Mouse (Mus musculus) stomach, postnatal 0 days (tissue): ENCODE data around the gene Ndufa6. TPM values are rescaled to one million over a fixed set of nuclear protein-coding genes. Genes with fewer than 3 reads are reported as not detected.

ENCODE experiments used
- ATAC-seq: fragments of 200-750 bp; cut with Nextera tagmentation; 2 replicates; pipeline ENCODE4 v1.8.0; 2017; ENCODE audit not compliant: low FRiP score, low TSS enrichment
- DNase-seq: peaks from one replicate; pipeline ENCODE4 v3.0.0-alpha.2; 2016; ENCODE audit warnings: low spot score
- H3K27ac ChIP-seq: fragments of 300-500 bp; sonication (generic); replicated peaks from 2 replicates; pipeline ENCODE4 v1.5.1; 2014; ENCODE audit warnings: mild to moderate bottlenecking, control low read depth
- H3K27me3 ChIP-seq: fragments of 300-500 bp; sonication (generic); 2 replicates; pipeline ENCODE4 v1.6.1; 2014; ENCODE audit warnings: low read length; ENCODE audit not compliant: control insufficient read depth, insufficient read depth
- H3K36me3 ChIP-seq: fragments of 300-500 bp; sonication (generic); 2 replicates; pipeline ENCODE4 v1.6.1; 2014; ENCODE audit warnings: low read length, mixed read lengths; ENCODE audit not compliant: control insufficient read depth, insufficient read depth
- H3K4me1 ChIP-seq: fragments of 300-500 bp; sonication (generic); replicated peaks from 2 replicates; pipeline ENCODE4 v1.6.1; 2014; ENCODE audit warnings: antibody characterized with exemption; ENCODE audit not compliant: control insufficient read depth, insufficient read depth
- H3K4me2 ChIP-seq: fragments of 300-500 bp; sonication (generic); replicated peaks from 2 replicates; pipeline ENCODE4 v1.6.1; 2014; ENCODE audit warnings: low read depth, mild to moderate bottlenecking, control low read depth, moderate library complexity
- H3K4me3 ChIP-seq: fragments of 300-500 bp; sonication (generic); 2 replicates; pipeline ENCODE4 v1.5.1; 2014; ENCODE audit warnings: low read depth, low read length, control low read depth
- H3K9ac ChIP-seq: fragments of 300-500 bp; sonication (generic); 2 replicates; pipeline ENCODE4 v1.6.1; 2014; ENCODE audit warnings: mild to moderate bottlenecking, low read length, control low read depth, mixed read lengths
- H3K9me3 ChIP-seq: fragments of 300-500 bp; sonication (generic); 2 replicates; pipeline ENCODE4 v1.6.1; 2016; ENCODE audit warnings: low read length; ENCODE audit not compliant: control insufficient read depth
- CTCF ChIP-seq: IDR thresholded peaks from 2 replicates; pipeline ENCODE4 v1.5.1; 2016; ENCODE audit warnings: antibody characterized with exemption, low read depth, mild to moderate bottlenecking, moderate library complexity
- EP300 ChIP-seq: optimal IDR thresholded peaks from 2 replicates; pipeline ENCODE3; 2016; ENCODE audit warnings: antibody characterized with exemption
- WGBS: fragments of 180-500 bp; shearing (Covaris S2); extraction: QIAGEN DNeasy Blood & Tissue Kit; methylation state at CpG from one replicate; pipeline ENCODE4 v1.1.7; 2014; 5-methylcytosine and 5-hydroxymethylcytosine counted together
- polyA plus RNA-seq: library from polyadenylated mRNA; unstranded; fragments of >200 nt; fragmentation: Nextera tagmentation; extraction: Ambion mirVana; gene quantifications from 2 replicates; pipeline ENCODE4 v1.2.1, GENCODE M21; 2015

Gene Ndufa6
- polyA plus RNA-seq, 1 experiment from 2014 or later: 514 TPM

DNA sequence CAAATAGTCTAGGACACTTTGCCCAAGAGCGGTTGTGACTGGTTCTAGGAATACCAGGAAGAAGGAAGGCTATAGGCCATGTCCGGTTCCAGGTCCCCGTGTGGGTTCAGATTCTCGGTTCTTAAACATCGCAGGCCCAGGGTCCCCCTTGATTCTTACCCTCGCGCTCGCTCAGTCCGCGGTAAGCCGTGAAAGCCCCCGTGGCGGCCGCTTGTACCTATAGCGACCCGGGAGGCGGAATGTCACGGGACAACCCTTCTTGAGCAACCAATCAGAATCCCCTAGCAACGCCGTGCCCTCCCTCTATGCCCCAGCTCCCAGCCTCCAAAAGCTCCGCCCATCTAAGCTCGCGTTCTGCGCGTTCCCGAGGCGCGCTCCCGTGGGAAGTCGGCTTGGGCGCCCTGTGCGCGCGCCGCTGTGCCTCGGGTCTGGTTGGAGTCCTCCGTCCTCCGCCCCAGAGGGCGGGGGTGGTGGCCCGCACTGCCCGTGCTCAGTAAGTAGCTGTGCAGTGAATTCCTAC, 15.5 kb downstream of the Ndufa6 start, which contains the start of the genes Naga, Pheta2 and Smdt1:
TSS of gene Naga (minus strand) at position 333 of the 520 bp plus-strand sequence.
TSS of gene Pheta2 (plus strand) at position 350 of the 520 bp plus-strand sequence.
TSS of gene Smdt1 (plus strand) at position 367 of the 520 bp plus-strand sequence.
- H3K9me3 ChIP-seq: no peaks in the 10 kb centered on the region
- H3K4me1 ChIP-seq: peaks cover 6% of the 10 kb centered on the region
- no peaks in the 10 kb centered on the region for H3K27me3 ChIP-seq
- H3K36me3 ChIP-seq: peaks cover 13% of the 10 kb centered on the region; the same call in 1 of the 2 replicates
- H3K4me2 ChIP-seq: peak within 1 kb of the TSS; percentile 66
- under 1% methylated on average over 41 of the region's 41 CpGs for WGBS
- peak within 1 kb of the TSS; percentile 67 for H3K4me3 ChIP-seq
- DNase-seq: peak; percentile 98
- peak within 1 kb of the TSS; percentile 86 for H3K27ac ChIP-seq
- peak; percentile 87 for ATAC-seq
- peak within 1 kb of the TSS; percentile 78 for H3K9ac ChIP-seq
- TF ChIP-seq CTCF: peak; percentile 40; the same call in 1 of the 2 replicates
- TF ChIP-seq EP300: no peak

DNA sequence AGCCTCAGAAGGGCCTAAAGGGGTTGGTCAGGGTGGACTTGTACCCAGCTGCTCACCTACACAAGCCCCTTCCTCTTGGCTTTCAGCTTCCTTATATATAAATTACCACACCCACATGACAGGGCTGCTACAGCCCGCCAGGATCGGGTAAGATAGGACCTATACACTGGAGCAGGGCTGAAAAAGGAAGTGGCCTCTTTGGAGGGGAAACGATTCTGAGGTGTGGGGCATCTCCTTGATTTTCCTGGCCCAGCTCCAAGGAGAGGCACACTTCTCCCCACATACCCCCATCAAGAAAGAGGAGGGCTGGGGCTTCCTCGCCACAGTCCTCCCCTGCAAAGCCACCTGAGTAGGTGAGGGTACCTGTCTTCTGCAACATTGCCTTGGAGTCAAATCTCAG, 16.2 kb downstream of the Ndufa6 start:
- peak overlapping the region; percentile 66 for H3K4me2 ChIP-seq
- peaks cover 6% of the 10 kb centered on the region for H3K4me1 ChIP-seq
- H3K9me3 ChIP-seq: no peaks in the 10 kb centered on the region
- TF ChIP-seq CTCF (no peak), EP300 (no peak)
- ATAC-seq: no peak
- peaks cover 13% of the 10 kb centered on the region; the same call in 1 of the 2 replicates for H3K36me3 ChIP-seq
- H3K9ac ChIP-seq: peak overlapping the region; percentile 78
- WGBS: 13% methylated on average over 4 of the region's 4 CpGs
- DNase-seq: no peak
- H3K27me3 ChIP-seq: no peaks in the 10 kb centered on the region
- peak overlapping the region; percentile 67 for H3K4me3 ChIP-seq
- H3K27ac ChIP-seq: peak overlapping the region; percentile 86; the same call in 1 of the 2 replicates

DNA sequence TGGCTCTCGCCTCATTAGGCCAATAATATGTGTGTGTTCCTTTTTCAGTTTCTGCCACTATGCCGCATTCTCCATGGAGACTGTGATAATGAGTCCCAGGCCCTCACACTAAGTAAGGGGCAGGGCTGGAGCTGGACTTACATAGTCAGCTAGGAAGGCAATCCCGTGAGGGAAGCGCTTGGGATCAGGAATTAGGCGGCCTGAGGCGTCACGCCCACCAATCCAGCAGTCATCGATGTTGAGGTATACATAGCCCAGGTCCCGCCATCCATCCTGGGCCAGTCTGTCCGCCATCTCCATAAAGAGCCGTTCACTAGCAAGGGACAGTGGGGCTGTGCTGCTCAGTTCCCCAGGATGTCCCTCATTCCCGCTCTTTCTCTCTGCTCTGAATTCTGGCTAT, 17.5 kb downstream of the Ndufa6 start:
- no peak overlapping the region for H3K4me3 ChIP-seq
- no peak for ATAC-seq
- peaks cover 19% of the 10 kb centered on the region; the same call in 1 of the 2 replicates for H3K36me3 ChIP-seq
- H3K9me3 ChIP-seq: no peaks in the 10 kb centered on the region
- H3K27ac ChIP-seq: no peak overlapping the region
- TF ChIP-seq CTCF: no peak
- TF ChIP-seq EP300: no peak
- 89% methylated on average over 12 of the region's 12 CpGs for WGBS
- H3K9ac ChIP-seq: no peak overlapping the region
- peaks cover 6% of the 10 kb centered on the region for H3K4me1 ChIP-seq
- no peak overlapping the region for H3K4me2 ChIP-seq
- no peak for DNase-seq
- H3K27me3 ChIP-seq: no peaks in the 10 kb centered on the region

DNA sequence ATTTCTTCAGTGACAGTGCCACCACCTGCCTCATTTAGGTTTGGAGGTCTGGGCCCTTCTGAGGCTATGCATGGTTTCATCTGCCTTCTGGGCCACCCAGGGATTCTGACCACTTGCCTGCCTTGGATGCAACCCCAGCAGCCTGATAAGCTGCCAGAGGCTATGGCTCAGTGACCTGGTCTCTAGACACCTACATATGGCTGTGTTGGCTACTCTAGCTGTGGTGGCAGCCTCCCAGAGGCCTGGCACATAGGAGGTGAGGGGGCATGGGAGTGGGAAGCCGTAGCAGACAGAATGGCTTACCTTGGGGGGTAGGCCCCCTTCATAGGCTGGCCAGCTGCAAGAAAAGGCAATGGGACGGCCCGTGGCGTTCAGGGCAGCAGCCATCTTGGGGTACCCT, 18.9 kb downstream of the Ndufa6 start:
- Histone ChIP-seq H3K4me1 (peaks cover 2% of the 10 kb centered on the region; the same call in 1 of the 2 replicates), H3K4me2 (no peak overlapping the region), H3K27ac (no peak overlapping the region), H3K27me3 (no peaks in the 10 kb centered on the region), H3K9me3 (no peaks in the 10 kb centered on the region), H3K4me3 (no peak overlapping the region), H3K36me3 (peaks cover 21% of the 10 kb centered on the region; the same call in 1 of the 2 replicates), H3K9ac (no peak overlapping the region)
- WGBS: 91% methylated on average over 4 of the region's 4 CpGs
- no peak for DNase-seq
- TF ChIP-seq CTCF (no peak), EP300 (no peak)
- ATAC-seq: no peak

DNA sequence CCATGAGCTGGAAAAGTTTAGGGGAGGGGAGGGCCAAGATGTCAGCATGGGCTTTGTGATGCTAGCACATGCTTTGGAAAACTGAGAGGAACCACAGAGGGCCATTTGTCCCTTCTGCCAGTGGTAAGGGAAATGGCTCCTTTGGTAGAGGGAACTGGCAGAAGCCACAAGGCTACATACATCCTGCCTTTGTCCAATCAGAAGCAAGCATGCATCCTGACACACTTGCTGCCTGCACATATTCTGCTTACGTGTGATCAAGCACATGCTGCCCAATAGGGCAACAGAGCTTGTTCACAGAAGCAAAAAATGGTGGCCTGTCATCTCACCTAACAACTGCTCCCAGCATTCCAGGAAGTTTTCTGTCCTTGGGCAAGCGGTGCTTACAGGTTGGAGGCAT, 28.7 kb downstream of the Ndufa6 start:
- 68% methylated on average over 2 of the region's 2 CpGs for WGBS
- H3K27ac ChIP-seq: no peak overlapping the region
- H3K27me3 ChIP-seq: no peaks in the 10 kb centered on the region
- DNase-seq (no peak), ATAC-seq (no peak)
- H3K4me3 ChIP-seq: no peak overlapping the region
- TF ChIP-seq CTCF (no peak), EP300 (no peak)
- H3K9ac ChIP-seq: no peak overlapping the region
- H3K9me3 ChIP-seq: no peaks in the 10 kb centered on the region
- H3K36me3 ChIP-seq: peaks cover 10% of the 10 kb centered on the region; the same call in 1 of the 2 replicates
- no peaks in the 10 kb centered on the region for H3K4me1 ChIP-seq
- no peak overlapping the region for H3K4me2 ChIP-seq

DNA sequence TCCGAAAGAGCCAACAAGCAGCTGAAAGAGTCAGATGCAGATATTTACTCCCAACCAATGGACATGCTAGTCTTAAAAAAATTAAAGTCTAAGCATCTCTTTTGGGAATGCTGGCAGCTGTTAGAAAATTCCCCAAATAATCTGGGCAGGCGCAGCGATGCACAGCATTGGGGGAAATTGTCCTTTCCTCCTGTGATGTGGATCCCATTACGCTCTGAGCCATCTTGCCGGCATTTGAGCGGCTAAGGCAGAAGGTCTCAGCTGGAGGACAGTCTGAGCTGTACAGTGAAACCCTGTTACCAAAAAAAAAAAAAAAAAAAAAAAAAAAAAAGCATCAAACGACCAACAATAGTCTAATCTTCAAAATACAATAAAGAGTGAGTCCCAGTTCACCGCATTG, 31.9 kb downstream of the Ndufa6 start:
- no peaks in the 10 kb centered on the region for H3K36me3 ChIP-seq
- ATAC-seq (no peak), DNase-seq (no peak)
- H3K4me3 ChIP-seq: no peak overlapping the region
- H3K4me2 ChIP-seq: no peak overlapping the region
- H3K9me3 ChIP-seq: no peaks in the 10 kb centered on the region
- H3K4me1 ChIP-seq: no peaks in the 10 kb centered on the region; the same call in 1 of the 2 replicates
- WGBS: 62% methylated on average over 8 of the region's 8 CpGs
- no peak for TF ChIP-seq CTCF
- TF ChIP-seq EP300: no peak
- H3K27ac ChIP-seq: no peak overlapping the region
- H3K9ac ChIP-seq: no peak overlapping the region
- H3K27me3 ChIP-seq: no peaks in the 10 kb centered on the region
